Mouse (Mus musculus): ENCODE results near the gene Ndufaf2. TPM values are rescaled to one million over a fixed set of nuclear protein-coding genes. Genes with fewer than 3 reads are reported as not detected.

Gene Ndufaf2
- polyA plus RNA-seq, 1 experiment, result 22.0 TPM

DNA sequence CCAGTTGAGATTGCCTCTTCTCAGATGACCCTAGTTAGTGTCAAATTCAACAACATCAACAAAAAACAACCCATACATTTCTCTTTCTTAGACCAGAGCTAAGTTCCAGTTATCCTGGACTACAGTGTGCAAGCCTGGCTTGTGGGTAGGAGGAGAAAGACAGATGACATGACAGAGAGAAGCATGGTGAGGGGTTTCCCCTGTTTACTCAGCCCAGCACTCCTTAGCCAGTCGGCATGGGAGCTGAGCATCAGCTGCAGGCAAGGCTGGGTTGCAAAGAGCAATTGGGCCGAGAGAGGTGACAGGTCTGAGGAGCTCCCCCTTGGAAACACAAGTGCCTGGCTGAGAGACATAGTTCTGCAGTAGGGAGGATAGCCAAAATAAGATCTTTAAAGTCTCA, 57.7 kb downstream of the Ndufaf2 start:
- Histone ChIP-seq H3K4me1 (ENCODE audit: control insufficient read depth, insufficient read depth, low read length) (peaks cover 13% of the 10 kb centered on the region), H3K4me3 (ENCODE audit: insufficient read depth, low read length) (no peak overlapping the region), H3K27ac (ENCODE audit: insufficient read depth, low read depth, low read length) (no peak overlapping the region)
- TF ChIP-seq POLR2A (IDR thresholded peaks at IDR 0.05; ENCODE audit: borderline replicate concordance, low read depth, low read length) (no peak), CTCF (IDR thresholded peaks at IDR 0.05; ENCODE audit: low read depth, low read length) (no peak)

DNA sequence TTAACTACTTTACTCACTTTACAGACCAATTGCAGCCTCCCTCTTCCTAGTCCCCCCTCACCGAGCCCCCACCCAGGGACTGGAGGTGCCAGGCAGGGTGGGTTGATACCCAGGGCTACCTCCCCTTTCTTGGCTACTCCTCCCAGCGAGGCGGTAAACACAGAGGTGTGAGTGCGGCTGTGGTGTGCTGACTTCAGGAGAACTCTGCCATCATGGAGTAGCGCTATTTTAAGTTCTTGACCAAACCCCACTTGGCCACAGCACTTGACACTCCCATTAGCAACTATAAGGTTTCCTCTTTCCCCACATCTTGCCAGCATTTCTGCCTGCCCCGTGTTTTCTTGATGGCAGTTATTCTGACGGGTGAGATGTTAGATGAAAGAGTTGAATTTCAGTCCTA, 62.0 kb downstream of the Ndufaf2 start:
- TF ChIP-seq CTCF (IDR thresholded peaks at IDR 0.05; ENCODE audit: low read depth, low read length) (no peak), POLR2A (IDR thresholded peaks at IDR 0.05; ENCODE audit: borderline replicate concordance, low read depth, low read length) (no peak)
- H3K4me1 ChIP-seq (ENCODE audit: control insufficient read depth, insufficient read depth, low read length), result peaks cover 7% of the 10 kb centered on the region; the same call in 1 of the 2 replicates
- no peak overlapping the region for H3K4me3 ChIP-seq (ENCODE audit: insufficient read depth, low read length)
- H3K27ac ChIP-seq (ENCODE audit: insufficient read depth, low read depth, low read length), result no peak overlapping the region

- no peak for TF ChIP-seq POLR2A (IDR thresholded peaks at IDR 0.05; ENCODE audit: borderline replicate concordance, low read depth, low read length)
- no peak for TF ChIP-seq CTCF (IDR thresholded peaks at IDR 0.05; ENCODE audit: low read depth, low read length)
- no peak overlapping the region for H3K4me3 ChIP-seq (ENCODE audit: insufficient read depth, low read length)
- H3K4me1 ChIP-seq (ENCODE audit: control insufficient read depth, insufficient read depth, low read length), result peaks cover 5% of the 10 kb centered on the region; the same call in 1 of the 2 replicates
- no peak overlapping the region for H3K27ac ChIP-seq (ENCODE audit: insufficient read depth, low read depth, low read length)
Measured at GRCm38 (mm10) chr13:108095617-108096016, 62.8 kb downstream of the Ndufaf2 start.

DNA sequence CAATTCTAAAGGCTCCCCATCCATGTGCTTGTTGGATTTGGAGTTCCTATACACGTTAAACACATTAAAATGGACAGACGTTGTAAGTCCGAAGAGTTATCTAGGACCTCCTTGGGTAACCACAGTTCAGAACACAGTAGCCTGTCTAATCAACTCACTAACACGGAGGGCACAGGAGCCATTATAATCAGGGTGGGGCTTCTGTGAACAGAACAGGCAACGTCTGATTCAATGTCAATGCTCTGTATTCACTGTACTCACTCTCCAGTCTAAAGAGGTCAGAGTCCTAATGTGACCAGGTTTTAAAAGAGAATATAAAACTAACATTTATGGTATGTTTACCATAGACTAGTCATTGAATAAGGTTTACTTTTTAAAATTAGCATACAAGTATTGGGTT, 63.7 kb downstream of the Ndufaf2 start:
- no peak for TF ChIP-seq CTCF (IDR thresholded peaks at IDR 0.05; ENCODE audit: low read depth, low read length)
- TF ChIP-seq POLR2A (IDR thresholded peaks at IDR 0.05; ENCODE audit: borderline replicate concordance, low read depth, low read length), result no peak
- Histone ChIP-seq H3K4me1 (ENCODE audit: control insufficient read depth, insufficient read depth, low read length) (peaks cover 3% of the 10 kb centered on the region; the same call in 1 of the 2 replicates), H3K27ac (ENCODE audit: insufficient read depth, low read depth, low read length) (no peak overlapping the region), H3K4me3 (ENCODE audit: insufficient read depth, low read length) (no peak overlapping the region)

- peaks cover 3% of the 10 kb centered on the region; the same call in 1 of the 2 replicates for H3K4me1 ChIP-seq (ENCODE audit: control insufficient read depth, insufficient read depth, low read length)
- no peak overlapping the region for H3K4me3 ChIP-seq (ENCODE audit: insufficient read depth, low read length)
- no peak overlapping the region for H3K27ac ChIP-seq (ENCODE audit: insufficient read depth, low read depth, low read length)
- TF ChIP-seq POLR2A (IDR thresholded peaks at IDR 0.05; ENCODE audit: borderline replicate concordance, low read depth, low read length) (no peak), CTCF (IDR thresholded peaks at IDR 0.05; ENCODE audit: low read depth, low read length) (no peak)
Measured at GRCm38 (mm10) chr13:108092290-108092689, 66.1 kb downstream of the Ndufaf2 start.

- Histone ChIP-seq H3K27ac (ENCODE audit: insufficient read depth, low read depth, low read length) (no peak overlapping the region), H3K4me3 (ENCODE audit: insufficient read depth, low read length) (no peak overlapping the region), H3K4me1 (ENCODE audit: control insufficient read depth, insufficient read depth, low read length) (no peaks in the 10 kb centered on the region)
- no peak for TF ChIP-seq POLR2A (IDR thresholded peaks at IDR 0.05; ENCODE audit: borderline replicate concordance, low read depth, low read length)
- no peak for TF ChIP-seq CTCF (IDR thresholded peaks at IDR 0.05; ENCODE audit: low read depth, low read length)
Measured at GRCm38 (mm10) chr13:108086724-108087123, 71.7 kb downstream of the Ndufaf2 start.

GRCm38 (mm10) chr13:108086036-108086435, 72.4 kb downstream of the Ndufaf2 start:
- Histone ChIP-seq H3K27ac (ENCODE audit: insufficient read depth, low read depth, low read length) (no peak overlapping the region), H3K4me3 (ENCODE audit: insufficient read depth, low read length) (no peak overlapping the region), H3K4me1 (ENCODE audit: control insufficient read depth, insufficient read depth, low read length) (no peaks in the 10 kb centered on the region)
- no peak for TF ChIP-seq POLR2A (IDR thresholded peaks at IDR 0.05; ENCODE audit: borderline replicate concordance, low read depth, low read length)
- no peak for TF ChIP-seq CTCF (IDR thresholded peaks at IDR 0.05; ENCODE audit: low read depth, low read length)

DNA sequence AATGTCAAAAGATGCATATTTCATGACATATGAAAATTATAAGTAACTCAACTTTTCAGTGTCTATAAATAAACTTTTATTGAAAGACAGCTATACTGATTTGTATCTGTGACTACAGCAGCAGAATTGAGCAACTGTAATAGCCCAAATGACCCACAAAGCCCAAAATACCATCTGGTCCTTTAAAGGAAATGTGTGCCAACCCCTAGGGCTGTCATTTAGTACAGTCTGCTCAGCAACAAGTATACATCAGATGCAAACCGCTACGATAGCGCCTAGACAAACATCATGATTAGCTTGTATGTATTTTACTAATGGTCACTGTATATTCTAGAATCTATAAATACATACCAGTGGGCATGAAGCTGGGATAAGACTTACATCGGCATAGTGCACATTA, 74.3 kb downstream of the Ndufaf2 start:
- Histone ChIP-seq H3K4me3 (ENCODE audit: insufficient read depth, low read length) (no peak overlapping the region), H3K27ac (ENCODE audit: insufficient read depth, low read depth, low read length) (no peak overlapping the region), H3K4me1 (ENCODE audit: control insufficient read depth, insufficient read depth, low read length) (no peaks in the 10 kb centered on the region)
- no peak for TF ChIP-seq POLR2A (IDR thresholded peaks at IDR 0.05; ENCODE audit: borderline replicate concordance, low read depth, low read length)
- no peak for TF ChIP-seq CTCF (IDR thresholded peaks at IDR 0.05; ENCODE audit: low read depth, low read length)

GRCm38 (mm10) chr13:108077901-108078300, 80.5 kb downstream of the Ndufaf2 start:
- Histone ChIP-seq H3K4me3 (ENCODE audit: insufficient read depth, low read length) (no peak overlapping the region), H3K27ac (ENCODE audit: insufficient read depth, low read depth, low read length) (no peak overlapping the region), H3K4me1 (ENCODE audit: control insufficient read depth, insufficient read depth, low read length) (peaks cover 7% of the 10 kb centered on the region; the same call in 1 of the 2 replicates)
- TF ChIP-seq POLR2A (IDR thresholded peaks at IDR 0.05; ENCODE audit: borderline replicate concordance, low read depth, low read length) (no peak), CTCF (IDR thresholded peaks at IDR 0.05; ENCODE audit: low read depth, low read length) (no peak)

DNA sequence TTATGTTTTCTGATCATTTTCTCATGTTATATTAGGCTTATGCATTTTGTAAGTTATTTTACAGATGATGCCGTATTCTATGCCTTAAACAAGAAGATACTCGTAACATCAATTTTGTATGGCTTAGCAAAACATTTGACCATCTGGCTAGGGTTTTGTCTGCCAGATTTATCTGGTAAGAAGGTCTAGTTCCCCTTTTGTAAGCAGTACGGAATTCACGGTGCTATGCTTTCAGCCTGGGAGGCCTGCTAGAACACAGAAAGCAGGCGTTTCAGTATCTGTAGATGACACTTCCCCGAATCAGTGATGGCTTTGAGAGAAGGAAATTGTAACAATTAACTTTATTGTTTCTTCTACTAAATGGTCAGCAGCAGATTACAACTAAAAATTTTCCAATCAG, 80.9 kb downstream of the Ndufaf2 start:
- no peak for TF ChIP-seq POLR2A (IDR thresholded peaks at IDR 0.05; ENCODE audit: borderline replicate concordance, low read depth, low read length)
- TF ChIP-seq CTCF (IDR thresholded peaks at IDR 0.05; ENCODE audit: low read depth, low read length), result no peak
- Histone ChIP-seq H3K27ac (ENCODE audit: insufficient read depth, low read depth, low read length) (no peak overlapping the region), H3K4me3 (ENCODE audit: insufficient read depth, low read length) (no peak overlapping the region), H3K4me1 (ENCODE audit: control insufficient read depth, insufficient read depth, low read length) (peaks cover 7% of the 10 kb centered on the region; the same call in 1 of the 2 replicates)

DNA sequence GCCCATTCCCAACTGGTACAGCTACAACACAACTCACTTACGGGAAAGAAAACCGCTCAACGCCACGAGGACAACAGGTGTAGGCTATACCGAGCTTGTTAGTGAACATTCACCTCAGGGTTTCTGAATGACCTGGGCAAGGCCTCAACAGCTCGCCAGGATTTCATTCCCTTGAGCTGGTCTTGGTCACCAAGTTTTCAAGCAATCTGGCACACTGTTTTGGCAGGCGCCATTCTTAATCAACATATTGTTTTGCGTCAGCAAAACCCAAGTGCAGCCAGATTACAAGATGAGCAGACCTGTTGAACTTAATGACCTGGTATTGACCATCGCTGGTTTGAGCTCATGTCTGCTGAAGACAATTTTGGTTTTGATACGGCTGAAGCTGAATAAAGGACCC, 88.3 kb downstream of the Ndufaf2 start:
- Histone ChIP-seq H3K4me1 (ENCODE audit: control insufficient read depth, insufficient read depth, low read length) (no peaks in the 10 kb centered on the region), H3K27ac (ENCODE audit: insufficient read depth, low read depth, low read length) (no peak overlapping the region), H3K4me3 (ENCODE audit: insufficient read depth, low read length) (no peak overlapping the region)
- TF ChIP-seq CTCF (IDR thresholded peaks at IDR 0.05; ENCODE audit: low read depth, low read length) (no peak), POLR2A (IDR thresholded peaks at IDR 0.05; ENCODE audit: borderline replicate concordance, low read depth, low read length) (no peak)

All from bone marrow macrophage, adult 2 months (primary cell).